In the genomic region with DNA sequence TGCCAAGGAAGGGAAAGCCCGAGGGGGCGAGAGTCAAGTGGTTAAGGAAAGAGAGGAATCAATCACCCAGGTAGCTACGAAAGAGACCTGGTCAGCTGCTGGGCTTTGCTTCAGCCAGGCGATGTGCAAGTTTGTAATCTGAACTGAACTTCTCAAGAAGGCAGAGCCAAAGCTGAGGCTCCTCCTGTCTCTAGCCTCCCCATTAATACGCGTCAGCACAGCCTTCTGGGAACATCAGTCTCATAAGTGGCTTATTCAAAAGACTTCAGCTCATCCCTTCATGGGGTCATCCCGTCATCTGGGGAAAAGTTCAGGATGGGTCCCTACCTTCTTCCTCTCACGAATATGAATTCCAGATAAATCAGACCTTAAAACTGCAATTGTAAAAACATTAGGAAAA, we compare ENCODE assay signal across 21 mouse cellular contexts.
DNase-seq lines count a peak whose midpoint lies in the region; ATAC-seq and TF ChIP-seq lines count a peak whose summit lies in the region.
"Had no signal": no experiment of that assay in that cellular context is flagged by ENCODE, and none has a peak within 500 bp of the region (broad histone marks: within the 10 kb centered on the region; RNA-seq: fewer than 3 reads in every experiment).

No protein-coding gene starts in this region.

- H3K9me3 ChIP-seq in midbrain, embryonic 11.5 days (ENCODE audit: control insufficient read depth, low read length) = no peaks in the 10 kb centered on the region
- H3K9me3 ChIP-seq in midbrain, embryonic 15.5 days = no peaks in the 10 kb centered on the region
- no peaks in the 10 kb centered on the region for H3K9me3 ChIP-seq in embryonic facial prominence, embryonic 13.5 days
- no peaks in the 10 kb centered on the region for H3K9me3 ChIP-seq in limb, embryonic 15.5 days
- H3K9me3 ChIP-seq in kidney, embryonic 14.5 days (ENCODE audit: control insufficient read depth, low read length) = no peaks in the 10 kb centered on the region
- H3K9me3 ChIP-seq: forebrain, embryonic 10.5 days; heart, embryonic 10.5 days; hindbrain, embryonic 12.5 days had no signal

- WGBS in midbrain, embryonic 11.5 days = 50% methylated on average over 8 of the region's 8 CpGs
- 47% methylated on average over 8 of the region's 8 CpGs for WGBS in midbrain, embryonic 15.5 days
- 34% methylated on average over 8 of the region's 8 CpGs for WGBS in embryonic facial prominence, embryonic 13.5 days
- WGBS in limb, embryonic 15.5 days = 40% methylated on average over 8 of the region's 8 CpGs
- 46% methylated on average over 8 of the region's 8 CpGs for WGBS in kidney, embryonic 14.5 days

- H3K27me3 ChIP-seq in midbrain, embryonic 11.5 days (ENCODE audit: control insufficient read depth, insufficient read depth, low read length) = 0 out of 2 replicates have a peak, but pooled peaks cover 2% of the 10 kb centered on the region
- peaks cover 9% of the 10 kb centered on the region; the same call in 1 of the 2 replicates for H3K27me3 ChIP-seq in midbrain, embryonic 15.5 days (replicated peaks)
- H3K27me3 ChIP-seq in embryonic facial prominence, embryonic 13.5 days = no peaks in the 10 kb centered on the region
- H3K27me3 ChIP-seq in limb, embryonic 15.5 days = no peaks in the 10 kb centered on the region
- no peaks in the 10 kb centered on the region for H3K27me3 ChIP-seq in kidney, embryonic 14.5 days (ENCODE audit: control insufficient read depth, insufficient read depth, low read length)
- H3K27me3 ChIP-seq: Patski had no signal

- intact Hi-C loops in gastrocnemius, adult 2 months (cut with DNase I) = no loop called here

- H3K4me1 ChIP-seq in midbrain, embryonic 11.5 days (ENCODE audit: control insufficient read depth, insufficient read depth, low read length) = no peaks in the 10 kb centered on the region
- H3K4me1 ChIP-seq in midbrain, embryonic 15.5 days = no peaks in the 10 kb centered on the region
- peaks cover 61% of the 10 kb centered on the region for H3K4me1 ChIP-seq in embryonic facial prominence, embryonic 13.5 days
- H3K4me1 ChIP-seq in limb, embryonic 15.5 days = peaks cover 62% of the 10 kb centered on the region
- peaks cover 33% of the 10 kb centered on the region for H3K4me1 ChIP-seq in kidney, embryonic 14.5 days (ENCODE audit: control insufficient read depth, insufficient read depth, low read length)

- DNase-seq in gastrocnemius, adult 2 months = no peak
- DNase-seq in gastrocnemius, adult 18-20 months (ENCODE audit: low spot score) = no peak
- DNase-seq in midbrain, embryonic 11.5 days (ENCODE audit: low spot score, missing footprints) = peak; percentile 80
- DNase-seq: adrenal gland, postnatal 25 days; cerebellum, adult 18-20 months; cerebellum, adult 9-11 months; cerebellum, postnatal 36 days; gastrocnemius, postnatal 10 days; heart, postnatal 10 days; heart, postnatal 4 days had no signal

- no peak overlapping the region for H3K4me3 ChIP-seq in gastrocnemius, adult 2 months
- H3K4me3 ChIP-seq in midbrain, embryonic 11.5 days (ENCODE audit: low read depth, low read length) = no peak overlapping the region
- no peak overlapping the region for H3K4me3 ChIP-seq in midbrain, embryonic 15.5 days
- no peak overlapping the region for H3K4me3 ChIP-seq in embryonic facial prominence, embryonic 13.5 days
- no peak overlapping the region for H3K4me3 ChIP-seq in limb, embryonic 15.5 days
- H3K4me3 ChIP-seq in kidney, embryonic 14.5 days (ENCODE audit: low read length) = no peak overlapping the region
- H3K4me3 ChIP-seq: forebrain, embryonic 10.5 days; heart, embryonic 10.5 days; hindbrain, embryonic 12.5 days had no signal

- no peak for ATAC-seq in midbrain, embryonic 11.5 days (ENCODE audit: low FRiP score)
- ATAC-seq in midbrain, embryonic 15.5 days (replicated peaks) = no peak
- ATAC-seq in embryonic facial prominence, embryonic 13.5 days (ENCODE audit: insufficient number of reproducible peaks, insufficient read depth, low FRiP score, low TSS enrichment, low read depth) = no peak
- no peak for ATAC-seq in limb, embryonic 15.5 days (ENCODE audit: insufficient number of reproducible peaks, low FRiP score, low TSS enrichment, low read depth)
- ATAC-seq in kidney, embryonic 14.5 days (ENCODE audit: low FRiP score, low TSS enrichment) = no peak
- ATAC-seq: activated CD4-positive, CD25-positive, alpha-beta regulatory T cell, adult 4 months; forebrain, embryonic 14.5 days; inflammation-experienced regulatory T-cells, adult 6 months; Patski had no signal

- no peak overlapping the region for H3K9ac ChIP-seq in midbrain, embryonic 11.5 days (ENCODE audit: low read length)
- H3K9ac ChIP-seq in midbrain, embryonic 15.5 days = no peak overlapping the region
- H3K9ac ChIP-seq in embryonic facial prominence, embryonic 13.5 days = no peak overlapping the region
- H3K9ac ChIP-seq in limb, embryonic 15.5 days = no peak overlapping the region
- no peak overlapping the region for H3K9ac ChIP-seq in kidney, embryonic 14.5 days (ENCODE audit: low read depth, low read length)
- H3K9ac ChIP-seq: hindbrain, embryonic 12.5 days had no signal

- H3K36me3 ChIP-seq in midbrain, embryonic 11.5 days (ENCODE audit: control insufficient read depth, insufficient read depth, low read length) = no peaks in the 10 kb centered on the region
- H3K36me3 ChIP-seq in midbrain, embryonic 15.5 days (replicated peaks) = no peaks in the 10 kb centered on the region
- no peaks in the 10 kb centered on the region for H3K36me3 ChIP-seq in embryonic facial prominence, embryonic 13.5 days
- H3K36me3 ChIP-seq in limb, embryonic 15.5 days = no peaks in the 10 kb centered on the region
- no peaks in the 10 kb centered on the region for H3K36me3 ChIP-seq in kidney, embryonic 14.5 days (ENCODE audit: control insufficient read depth, insufficient read depth, low read length)
- H3K36me3 ChIP-seq: forebrain, embryonic 10.5 days; heart, embryonic 10.5 days; hindbrain, embryonic 12.5 days had no signal

- no peak overlapping the region for H3K4me2 ChIP-seq in midbrain, embryonic 11.5 days
- no peak overlapping the region for H3K4me2 ChIP-seq in midbrain, embryonic 15.5 days
- no peak overlapping the region for H3K4me2 ChIP-seq in embryonic facial prominence, embryonic 13.5 days
- H3K4me2 ChIP-seq in limb, embryonic 15.5 days = no peak overlapping the region
- H3K4me2 ChIP-seq in kidney, embryonic 14.5 days (replicated peaks; ENCODE audit: low read depth, low read length) = no peak overlapping the region
- H3K4me2 ChIP-seq: hindbrain, embryonic 12.5 days had no signal

- peak overlapping the region; percentile 48 for H3K27ac ChIP-seq in gastrocnemius, adult 2 months
- H3K27ac ChIP-seq in midbrain, embryonic 11.5 days (ENCODE audit: low read depth, low read length) = no peak overlapping the region
- no peak overlapping the region for H3K27ac ChIP-seq in midbrain, embryonic 15.5 days
- peak overlapping the region; percentile 99 for H3K27ac ChIP-seq in embryonic facial prominence, embryonic 13.5 days
- H3K27ac ChIP-seq in limb, embryonic 15.5 days = peak overlapping the region; percentile 96
- H3K27ac ChIP-seq in kidney, embryonic 14.5 days (ENCODE audit: low read depth, low read length) = no peak overlapping the region
- H3K27ac ChIP-seq: forebrain, embryonic 10.5 days; heart, embryonic 10.5 days; hindbrain, embryonic 12.5 days had no signal

- TF ChIP-seq CTCF in gastrocnemius, adult 2 months (IDR thresholded peaks at IDR 0.05) = no peak

Comparison
In these comparisons a context has a peak if more than half of its experiments do, and no peak if none do; other contexts are left out.
1. H3K27ac ChIP-seq: peak in gastrocnemius, adult 2 months (single experiment), embryonic facial prominence, embryonic 13.5 days (single experiment) and limb, embryonic 15.5 days (single experiment); none in midbrain, embryonic 11.5 days (single experiment), midbrain, embryonic 15.5 days (single experiment) and kidney, embryonic 14.5 days (single experiment).